Mouse (Mus musculus) frontal cortex, adult (tissue): ENCODE data around the gene Psrc1.

Source experiments
- ATAC-seq: cut with Nextera tagmentation; 2 replicates; pipeline ENCODE4 v1.9.2; 2017; ENCODE audit warnings: mild to moderate bottlenecking, moderate library complexity, mixed read lengths; ENCODE audit not compliant: low TSS enrichment

Psrc1 gene

GRCm38 (mm10) chr3:108383485-108384354 is at the start of gene Psrc1:
TSS of gene Psrc1 (plus strand) at chr3:108383839.
- ATAC-seq, result peak; percentile 60

GRCm38 (mm10) chr3:108336878-108337277 is 46.8 kb upstream of the Psrc1 start:
- no peak for ATAC-seq

GRCm38 (mm10) chr3:108341040-108341439 is 42.6 kb upstream of the Psrc1 start:
- peak; percentile 76 for ATAC-seq

- no peak for ATAC-seq
Measured at GRCm38 (mm10) chr3:108342185-108342584, 41.5 kb upstream of the Psrc1 start.

- no peak for ATAC-seq
Measured at GRCm38 (mm10) chr3:108345855-108346254, 37.8 kb upstream of the Psrc1 start.

- 0 out of 2 replicates have a peak, but pooled peaks have one; percentile 38 for ATAC-seq
Measured at GRCm38 (mm10) chr3:108348376-108348775, 35.3 kb upstream of the Psrc1 start.

GRCm38 (mm10) chr3:108355245-108355644 is 28.4 kb upstream of the Psrc1 start:
- peak; percentile 24; the same call in 1 of the 2 replicates for ATAC-seq

- ATAC-seq, result no peak
Measured at GRCm38 (mm10) chr3:108357051-108357450, 26.6 kb upstream of the Psrc1 start.

GRCm38 (mm10) chr3:108358445-108358844 is 25.2 kb upstream of the Psrc1 start:
- ATAC-seq, result peak; percentile 68

GRCm38 (mm10) chr3:108360894-108361293 is 22.7 kb upstream of the Psrc1 start:
- ATAC-seq, result no peak

GRCm38 (mm10) chr3:108363626-108364025 is 20.0 kb upstream of the Psrc1 start:
- peak; percentile 33 for ATAC-seq

- peak; percentile 17; the same call in 1 of the 2 replicates for ATAC-seq
Measured at GRCm38 (mm10) chr3:108364270-108364995, 19.2 kb upstream of the Psrc1 start, which contains the start of gene Mybphl. TSS of gene Mybphl (plus strand) at chr3:108364911.

GRCm38 (mm10) chr3:108367173-108367572 is 16.5 kb upstream of the Psrc1 start:
- no peak for ATAC-seq

GRCm38 (mm10) chr3:108367828-108368227 is 15.8 kb upstream of the Psrc1 start:
- no peak for ATAC-seq

- ATAC-seq, result no peak
Measured at GRCm38 (mm10) chr3:108368721-108369120, 14.9 kb upstream of the Psrc1 start.

- no peak for ATAC-seq
Measured at GRCm38 (mm10) chr3:108372274-108372673, 11.4 kb upstream of the Psrc1 start.

- ATAC-seq, result no peak
Measured at GRCm38 (mm10) chr3:108372691-108373090, 10.9 kb upstream of the Psrc1 start.

GRCm38 (mm10) chr3:108378875-108379663 is 4.6 kb upstream of the Psrc1 start:
- ATAC-seq, result no peak

- no peak for ATAC-seq
Measured at GRCm38 (mm10) chr3:108380695-108381094, 2.9 kb upstream of the Psrc1 start.

- 0 out of 2 replicates have a peak, but pooled peaks have one; percentile 5 for ATAC-seq
Measured at GRCm38 (mm10) chr3:108381945-108382875, 1.4 kb upstream of the Psrc1 start.

- no peak for ATAC-seq
Measured at GRCm38 (mm10) chr3:108384425-108384824, 786 bp downstream of the Psrc1 start.
